Mouse (Mus musculus) E14TG2a.4 (cell line): ENCODE measurements at regions not wholly inside any gene's neighbourhood (a gene's known extent, or its start where the extent isn't known, plus 50 kb on each side); places are given as distances from the start of the nearest gene placed in this dataset.

Source experiments
- CTCF ChIP-seq: conservative IDR thresholded peaks from 2 replicates; pipeline ENCODE4 v1.5.1; 2014; ENCODE audit warnings: low read length
- NANOG ChIP-seq: IDR thresholded peaks from 2 replicates; pipeline ENCODE4 v1.6.1; 2014; ENCODE audit warnings: borderline replicate concordance, low read length, mixed read lengths

DNA sequence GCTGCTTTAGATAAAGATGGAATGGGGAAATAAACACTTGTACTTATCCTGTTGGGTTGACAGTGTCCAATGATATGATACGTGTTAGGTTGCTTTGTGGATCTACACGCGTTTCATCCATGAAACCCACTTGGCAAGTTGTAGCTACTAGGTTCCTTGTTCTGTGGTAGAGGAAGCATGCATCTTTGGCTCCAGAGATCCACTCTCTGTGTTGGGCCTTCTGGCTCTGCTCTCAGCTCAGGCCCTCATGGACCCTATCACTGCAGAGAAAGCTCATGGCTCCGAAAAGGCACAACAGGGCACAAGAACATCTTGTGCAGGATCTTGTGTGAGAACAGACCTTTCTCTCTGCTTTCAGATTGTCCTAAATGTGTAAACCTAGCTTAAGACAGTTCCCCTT, 122.3 kb downstream of the Enc1 start:
- no peak for TF ChIP-seq CTCF
- TF ChIP-seq NANOG: no peak
